Mouse (Mus musculus) gastrocnemius, postnatal 4 days (tissue): Measurements from ENCODE around the gene Gm20388. TPM values are rescaled to one million over a fixed set of nuclear protein-coding genes. Genes with fewer than 3 reads are reported as not detected.
"Not testable (repeated sequence)": the region's sequence is repeated elsewhere in the genome, so short reads cannot be mapped to it uniquely, and the experiment has no call there.

Source experiments
- DNase-seq, 2 experiments: peaks; one replicate each; pipeline ENCODE4 v3.0.0; 2021 to 2022; ENCODE audit warnings: low spot score in 2 of 2, mixed read lengths in 2 of 2
- total RNA-seq, 2 experiments: library from RNA; stranded (reverse); gene quantifications; 2 replicates each; pipeline ENCODE4 v1.2.3; 2021

Gene Gm20388
- total RNA-seq, 2 experiments from 2014 or later = 12.8 to 22.8 TPM

GRCm38 (mm10) chr8:122319045-122319707 is 2408.5 kb downstream of the Gm20388 start:
- DNase-seq = no peak

GRCm38 (mm10) chr8:122319708-122320075 is 2409.1 kb downstream of the Gm20388 start:
- no peak for DNase-seq

GRCm38 (mm10) chr8:122320541-122320940 is 2409.9 kb downstream of the Gm20388 start:
- no peak for DNase-seq

DNA sequence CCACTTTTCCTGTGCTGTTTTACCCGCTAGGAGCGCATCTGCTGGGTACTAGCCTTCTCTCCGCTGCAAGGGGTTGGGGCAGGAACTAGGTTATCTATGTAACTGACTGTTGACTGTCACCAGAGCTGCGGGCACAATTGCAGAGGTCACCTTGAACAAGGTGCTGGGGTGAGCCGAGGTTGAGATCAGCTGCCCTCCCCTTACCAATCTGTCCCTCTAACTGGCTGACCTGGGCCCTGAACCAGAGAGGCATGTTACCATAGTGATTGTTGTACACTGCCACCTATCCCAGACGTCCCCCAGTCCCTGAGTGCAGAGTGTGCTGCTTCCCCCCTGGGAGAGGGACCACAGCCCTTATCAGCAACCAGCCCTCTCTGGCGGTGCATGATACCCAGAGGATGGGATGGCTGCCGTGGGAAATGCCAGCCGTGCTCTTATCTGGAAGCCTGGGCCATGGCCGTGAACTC is 2410.8 kb downstream of the Gm20388 start:
- no peak for DNase-seq

DNA sequence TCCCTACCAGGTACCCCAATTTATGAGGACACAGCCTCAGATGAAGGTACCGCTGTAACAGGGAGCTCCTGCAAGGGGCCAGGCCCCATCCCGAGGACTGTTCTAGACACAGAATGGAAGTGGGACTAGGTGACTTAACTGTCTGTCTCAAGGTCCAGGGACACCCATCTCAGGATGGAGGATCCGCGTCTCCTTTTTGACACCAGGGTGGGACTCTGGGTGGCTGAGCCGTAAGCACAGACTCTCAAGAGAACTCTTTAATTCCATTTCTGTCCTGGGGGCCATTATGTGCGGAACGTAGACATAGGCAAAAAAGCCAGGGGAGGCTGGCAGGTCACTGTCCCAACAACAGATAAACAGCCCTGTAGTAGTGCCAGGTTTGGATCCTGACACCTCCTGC is 2411.5 kb downstream of the Gm20388 start:
- DNase-seq = no peak

DNA sequence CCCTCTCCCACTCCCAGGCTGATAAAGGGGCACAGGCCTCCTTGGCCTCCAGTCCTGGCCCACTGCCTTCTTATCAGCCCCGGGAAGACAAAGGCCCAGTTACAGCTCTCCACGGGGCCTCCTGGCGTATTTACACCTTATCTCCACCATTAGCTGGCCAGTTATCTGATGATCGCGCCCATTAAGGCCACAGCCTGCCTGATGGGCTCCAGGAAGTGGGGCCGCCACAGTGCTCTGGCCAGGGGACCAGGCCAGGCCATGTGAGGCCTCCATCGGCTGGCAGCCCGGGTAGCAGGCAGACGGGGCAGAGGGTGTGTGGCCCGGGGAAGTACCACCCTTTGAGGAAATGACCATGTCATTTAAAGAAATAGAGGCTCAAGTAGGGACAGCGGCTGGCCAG is 2412.2 kb downstream of the Gm20388 start:
- DNase-seq = no peak

GRCm38 (mm10) chr8:122323951-122324402 is 2413.3 kb downstream of the Gm20388 start:
- not testable (repeated sequence) for DNase-seq

DNA sequence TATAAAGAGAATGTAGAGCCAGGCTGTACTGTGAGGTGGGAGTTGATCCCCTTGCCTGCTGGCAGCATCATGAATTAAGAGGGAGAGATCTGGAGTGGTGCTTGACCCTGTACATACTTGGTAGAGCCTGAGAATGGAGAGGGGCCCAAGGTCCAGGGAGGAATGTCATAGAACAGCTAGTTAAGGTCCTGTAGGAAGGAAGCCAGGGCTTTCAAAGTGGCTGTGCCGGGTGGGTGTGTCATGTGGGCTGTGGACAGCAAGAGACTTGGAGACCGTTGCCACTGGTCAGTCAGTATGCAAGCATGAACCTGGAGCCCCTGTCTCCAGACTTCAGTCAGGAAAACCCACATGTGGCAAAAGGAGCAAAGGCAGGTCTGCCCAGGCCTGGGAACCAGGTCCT is 2414.6 kb downstream of the Gm20388 start:
- no peak for DNase-seq

DNA sequence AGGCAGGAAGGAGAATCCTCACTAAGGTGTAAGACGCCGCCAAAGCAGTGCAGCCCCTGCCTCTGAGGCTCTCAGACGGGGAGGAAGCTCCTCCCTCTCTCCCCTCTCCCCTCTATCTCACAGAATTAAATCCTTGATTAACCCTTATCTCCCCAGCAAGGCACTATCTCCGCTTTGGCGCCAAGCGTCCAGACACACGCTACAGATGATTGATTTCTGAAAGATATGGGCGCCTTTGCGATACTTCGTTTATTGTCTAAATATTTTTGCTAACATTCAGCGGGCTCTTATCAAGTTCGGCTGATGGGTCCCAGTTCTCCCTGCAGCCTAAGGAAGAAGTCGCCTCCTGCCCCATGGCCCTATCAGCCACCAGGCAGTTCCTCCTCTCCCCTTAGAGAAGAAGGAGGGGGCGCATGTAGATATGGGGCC is 2415.5 kb downstream of the Gm20388 start:
- no peak for DNase-seq

GRCm38 (mm10) chr8:122329072-122329471 is 2418.4 kb downstream of the Gm20388 start:
- no peak for DNase-seq

DNA sequence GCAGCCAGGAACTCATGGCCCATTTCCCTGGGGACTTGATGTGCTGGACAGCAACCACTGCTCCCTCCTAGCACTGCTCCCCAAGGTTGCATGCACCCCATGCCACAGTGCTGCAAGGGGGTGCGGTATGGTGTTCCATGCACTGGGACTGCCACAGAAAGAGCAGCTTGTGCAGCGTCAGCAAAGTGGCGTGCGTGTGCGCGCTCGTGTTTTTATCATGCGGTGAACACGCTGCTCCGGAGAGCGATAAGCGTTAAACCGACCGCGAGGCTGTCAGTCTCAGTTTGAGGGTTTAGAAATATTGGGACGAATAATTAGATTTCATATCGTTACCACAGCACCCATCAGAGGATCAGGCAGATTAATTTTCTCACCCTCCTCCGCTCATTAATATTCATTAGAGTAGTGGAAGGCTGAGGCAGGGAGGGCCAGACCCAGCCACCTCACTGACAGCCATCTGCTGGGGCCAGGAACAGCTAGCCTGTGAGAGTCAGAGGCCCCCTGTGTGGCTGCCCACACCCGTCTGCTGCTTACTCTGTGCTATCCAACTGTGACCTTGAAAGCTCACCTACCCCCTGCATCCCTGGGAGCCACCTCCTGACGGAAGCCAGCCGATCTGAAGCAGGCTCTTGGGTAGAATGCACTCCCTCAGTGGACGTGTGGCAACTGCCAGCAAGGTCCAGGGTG is 2419.1 kb downstream of the Gm20388 start:
- no peak for DNase-seq

- DNase-seq = no peak
Measured at GRCm38 (mm10) chr8:122330446-122331133, 2419.9 kb downstream of the Gm20388 start.

DNA sequence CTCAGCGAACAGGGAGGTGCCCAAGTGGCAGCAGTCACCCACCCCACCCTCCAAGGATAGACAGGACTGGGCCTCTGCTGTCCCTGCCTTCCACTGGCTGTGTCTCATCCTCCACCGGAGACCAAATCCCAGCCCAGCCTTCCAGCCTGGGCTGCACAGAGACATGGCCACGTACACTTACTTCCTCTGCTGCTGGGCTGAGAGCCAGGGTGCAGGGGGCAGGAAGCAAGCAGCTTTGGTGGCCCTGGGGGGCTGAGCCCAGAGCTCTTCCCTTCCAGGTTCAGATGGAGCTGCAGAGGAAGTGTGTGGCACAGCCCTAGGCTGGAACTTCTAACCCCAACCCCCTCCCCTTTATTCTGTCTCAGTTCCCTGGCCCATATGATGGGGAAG is 2420.5 kb downstream of the Gm20388 start:
- peak in 1 of 2 experiments; percentile 63 for DNase-seq

- peak; percentile 59 to 80 for DNase-seq
Measured at GRCm38 (mm10) chr8:122332753-122333506, 2422.3 kb downstream of the Gm20388 start.

- no peak for DNase-seq
Measured at GRCm38 (mm10) chr8:122333531-122333930, 2422.9 kb downstream of the Gm20388 start.

DNA sequence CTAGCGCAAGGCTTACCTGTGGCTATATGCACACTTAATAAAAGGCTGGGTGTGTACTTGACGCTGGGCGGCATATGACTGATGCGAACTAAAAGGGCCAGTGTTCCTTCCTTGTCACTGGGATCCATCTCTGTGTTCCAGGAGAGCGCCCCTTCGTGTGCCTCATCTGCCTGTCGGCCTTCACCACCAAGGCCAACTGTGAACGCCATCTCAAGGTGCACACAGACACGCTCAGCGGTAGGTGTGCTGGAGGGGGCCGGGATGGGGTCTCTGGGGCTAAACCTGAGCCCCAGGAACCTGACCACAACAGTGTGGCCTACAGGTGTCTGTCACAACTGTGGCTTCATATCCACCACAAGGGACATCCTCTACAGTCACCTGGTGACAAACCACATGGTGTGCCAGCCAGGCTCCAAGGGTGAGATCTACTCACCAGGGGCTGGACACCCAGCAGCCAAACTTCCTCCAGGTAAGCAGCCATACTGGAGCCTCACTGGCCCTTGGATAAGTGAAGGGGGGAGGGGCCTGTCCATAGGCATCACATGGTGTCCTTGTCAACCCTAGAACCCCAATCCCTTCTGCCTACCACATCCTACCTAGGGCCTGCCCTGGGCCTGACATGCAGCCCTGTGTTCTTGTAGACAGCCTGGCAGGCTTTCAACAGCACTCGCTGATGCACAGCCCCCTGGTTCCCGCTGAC is 2424.3 kb downstream of the Gm20388 start:
- no peak for DNase-seq

GRCm38 (mm10) chr8:122335638-122336250 is 2425.1 kb downstream of the Gm20388 start:
- DNase-seq = no peak

DNA sequence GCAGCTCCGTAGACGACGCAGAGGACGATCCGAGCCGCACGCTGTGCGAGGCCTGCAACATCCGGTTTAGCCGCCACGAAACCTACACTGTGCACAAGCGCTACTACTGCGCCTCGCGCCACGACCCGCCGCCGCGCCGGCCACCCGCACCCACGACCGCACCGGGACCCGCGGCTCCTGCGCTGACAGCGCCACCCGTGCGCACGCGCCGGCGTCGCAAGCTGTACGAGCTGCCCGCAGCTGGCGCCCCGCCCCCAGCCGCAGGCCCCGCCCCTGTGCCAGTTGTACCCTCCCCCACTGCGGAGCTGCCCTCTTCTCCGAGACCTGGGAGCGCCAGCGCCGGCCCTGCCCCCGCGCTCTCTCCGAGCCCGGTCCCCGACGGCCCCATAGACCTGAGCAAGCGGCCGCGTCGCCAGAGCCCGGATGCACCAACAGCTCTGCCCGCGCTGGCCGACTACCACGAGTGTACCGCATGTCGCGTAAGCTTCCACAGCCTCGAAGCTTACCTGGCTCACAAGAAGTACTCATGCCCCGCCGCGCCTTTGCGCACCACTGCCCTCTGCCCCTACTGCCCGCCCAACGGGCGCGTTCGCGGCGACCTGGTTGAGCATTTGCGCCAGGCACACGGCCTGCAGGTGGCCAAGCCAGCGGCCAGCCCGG is 2425.7 kb downstream of the Gm20388 start:
- peak in 1 of 2 experiments; percentile 35 for DNase-seq

DNA sequence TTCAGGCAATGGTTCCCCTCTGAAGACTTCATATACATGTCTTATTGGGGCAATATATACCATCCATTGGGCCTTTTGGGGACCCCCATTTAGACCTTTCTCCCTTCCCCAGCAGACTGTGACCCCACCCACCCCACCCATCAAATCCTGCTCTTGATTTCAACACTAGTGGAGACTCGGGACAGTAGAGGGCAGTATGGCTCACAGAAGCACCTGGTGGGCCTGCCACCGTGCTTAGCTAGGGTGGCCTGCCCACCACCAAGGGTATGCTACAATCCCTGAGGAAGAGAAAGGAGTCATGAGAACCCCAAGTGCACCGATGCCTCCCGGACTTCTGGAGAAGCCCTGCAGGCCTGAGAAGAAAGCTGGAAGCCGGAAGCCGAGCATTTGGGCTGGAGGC is 2428.2 kb downstream of the Gm20388 start:
- no peak for DNase-seq

GRCm38 (mm10) chr8:122340761-122341160 is 2430.1 kb downstream of the Gm20388 start:
- DNase-seq = no peak
